Mouse (Mus musculus): ENCODE measurements around the gene Vmn2r45.
"Not testable (repeated sequence)": the region's sequence is repeated elsewhere in the genome, so short reads cannot be mapped to it uniquely, and the experiment has no call there.

GRCm38 (mm10) chr7:8488975-8489374 is at the start of gene Vmn2r45:
- TF ChIP-seq POLR2A (IDR thresholded peaks at IDR 0.05; ENCODE audit: borderline replicate concordance, extremely low read depth, insufficient read depth, insufficient read length, poor library complexity, severe bottlenecking); CTCF (IDR thresholded peaks at IDR 0.05; ENCODE audit: borderline replicate concordance, extremely low read depth, insufficient read depth, insufficient read length): not testable (repeated sequence)

Measured in brain, embryonic 14.5 days (tissue).